Mouse (Mus musculus) G1E (cell line): Measurements from ENCODE around the gene Galnt2.

ENCODE experiments used
- CTCF ChIP-seq: IDR thresholded peaks from 2 replicates; pipeline ENCODE4 v1.5.1; 2012; ENCODE audit warnings: low read depth, low read length, inconsistent platforms, mixed read lengths
- GATA1 ChIP-seq: IDR thresholded peaks from 2 replicates; pipeline ENCODE4 v1.6.1; 2012; ENCODE audit warnings: borderline replicate concordance, low read length, inconsistent platforms, mixed read lengths
- POLR2AphosphoS5 ChIP-seq: IDR thresholded peaks from 2 replicates; pipeline ENCODE4 v1.6.1; 2012; ENCODE audit warnings: low read depth, low read length, inconsistent platforms; ENCODE audit not compliant: insufficient replicate concordance
- TAL1 ChIP-seq: conservative IDR thresholded peaks from 2 replicates; pipeline ENCODE4 v1.6.1; 2012; ENCODE audit warnings: low read depth, low read length, inconsistent platforms, mixed read lengths

GRCm38 (mm10) chr8:124330433-124330832 lies 99.2 kb downstream of the Galnt2 start:
- no peak for TF ChIP-seq CTCF
- TF ChIP-seq GATA1, result no peak
- no peak for TF ChIP-seq POLR2AphosphoS5
- no peak for TF ChIP-seq TAL1
